ENCODE assay signal across 8 mouse cellular contexts in genomic region chr14:34378560-34379331, GRCm38 (mm10). TPM values are rescaled to one million over a fixed set of nuclear protein-coding genes. Genes with fewer than 3 reads are reported as not detected.
A peak's percentile ranks its signal among the peaks of the same experiment; 100 is the strongest.
DNase-seq lines count a peak whose midpoint lies in the region; ATAC-seq and TF ChIP-seq lines count a peak whose summit lies in the region.

No protein-coding gene starts in this region.

- no peak overlapping the region for H3K4me2 ChIP-seq in liver, embryonic 11.5 days
- peak overlapping the region; percentile 19 for H3K4me2 ChIP-seq in limb, embryonic 13.5 days (replicated peaks)
- H3K4me2 ChIP-seq in stomach, embryonic 14.5 days (replicated peaks; ENCODE audit: low read depth, low read length) = no peak overlapping the region

- no peaks in the 10 kb centered on the region for H3K9me3 ChIP-seq in liver, embryonic 11.5 days (ENCODE audit: control insufficient read depth, low read length)
- H3K9me3 ChIP-seq in limb, embryonic 13.5 days = no peaks in the 10 kb centered on the region
- no peaks in the 10 kb centered on the region for H3K9me3 ChIP-seq in stomach, embryonic 14.5 days (ENCODE audit: control insufficient read depth, low read depth, low read length)

- H3K27me3 ChIP-seq in liver, adult 2 months (ENCODE audit: control insufficient read depth, insufficient read depth, low read length) = no peaks in the 10 kb centered on the region
- H3K27me3 ChIP-seq in liver, embryonic 11.5 days (replicated peaks; ENCODE audit: control insufficient read depth, insufficient read depth, low read length) = no peaks in the 10 kb centered on the region
- no peaks in the 10 kb centered on the region for H3K27me3 ChIP-seq in limb, embryonic 13.5 days
- no peaks in the 10 kb centered on the region for H3K27me3 ChIP-seq in stomach, embryonic 14.5 days (ENCODE audit: control insufficient read depth, insufficient read depth, low read length)

- WGBS in liver, adult 2 months = 72% methylated on average over 11 of the region's 11 CpGs
- WGBS in liver, embryonic 11.5 days = 62% methylated on average over 11 of the region's 11 CpGs
- 37% methylated on average over 11 of the region's 11 CpGs for WGBS in limb, embryonic 13.5 days
- 30% methylated on average over 11 of the region's 11 CpGs for WGBS in stomach, embryonic 14.5 days

- no peak for DNase-seq in liver, adult 2 months (ENCODE audit: extremely low read depth, low read depth, low spot score)
- no peak for DNase-seq in liver, embryonic 11.5 days (ENCODE audit: low spot score)
- DNase-seq in fat pad, adult 2 months (ENCODE audit: extremely low read depth, low read depth, low spot score) = peak; percentile 79
- DNase-seq in heart, postnatal 4 days = peak; percentile 63
- no peak for DNase-seq in left cerebral cortex, postnatal 4 days
- DNase-seq in right cerebral cortex, adult 2 months (ENCODE audit: low spot score in 2 of 2) = no peak

- no peak for TF ChIP-seq POLR2A in liver, adult 2 months (IDR thresholded peaks at IDR 0.05; ENCODE audit: extremely low read depth, insufficient read depth, low read length)

- H3K4me1 ChIP-seq in liver, adult 2 months (ENCODE audit: control insufficient read depth, insufficient read depth, low read length) = no peaks in the 10 kb centered on the region
- H3K4me1 ChIP-seq in liver, embryonic 11.5 days (replicated peaks; ENCODE audit: control insufficient read depth, insufficient read depth, low read length) = no peaks in the 10 kb centered on the region
- peaks cover 40% of the 10 kb centered on the region for H3K4me1 ChIP-seq in limb, embryonic 13.5 days
- H3K4me1 ChIP-seq in stomach, embryonic 14.5 days (ENCODE audit: control insufficient read depth, insufficient read depth, low read length) = peaks cover 15% of the 10 kb centered on the region; the same call in 1 of the 2 replicates

- TF ChIP-seq CTCF in liver, adult 2 months (IDR thresholded peaks at IDR 0.05; ENCODE audit: low read depth, low read length) = no peak

- no peak overlapping the region; the same call in 1 of the 2 replicates for H3K4me3 ChIP-seq in liver, adult 2 months (ENCODE audit: insufficient read depth, low read depth, low read length)
- H3K4me3 ChIP-seq in liver, embryonic 11.5 days (ENCODE audit: low read depth, low read length) = no peak overlapping the region
- H3K4me3 ChIP-seq in limb, embryonic 13.5 days = no peak overlapping the region
- no peak overlapping the region for H3K4me3 ChIP-seq in stomach, embryonic 14.5 days (ENCODE audit: low read depth, low read length)

- intact Hi-C loops in left cerebral cortex, postnatal 4 days (cut with DNase I) = loop anchor here (10.0 kb wide), 1 partner anchor 186 kb away; no protein-coding TSS in a partner anchor

- H3K27ac ChIP-seq in liver, adult 2 months (replicated peaks; ENCODE audit: insufficient read depth, low read depth, low read length) = peak overlapping the region; percentile 64
- no peak overlapping the region for H3K27ac ChIP-seq in liver, embryonic 11.5 days (ENCODE audit: low read depth, low read length)
- H3K27ac ChIP-seq in limb, embryonic 13.5 days = peak overlapping the region; percentile 81
- H3K27ac ChIP-seq in stomach, embryonic 14.5 days (ENCODE audit: low read length) = peak overlapping the region; percentile 62; the same call in 1 of the 2 replicates

- no peak overlapping the region for H3K9ac ChIP-seq in liver, adult 2 months (ENCODE audit: low read depth, low read length)
- H3K9ac ChIP-seq in liver, embryonic 11.5 days (ENCODE audit: low read depth, low read length) = no peak overlapping the region
- H3K9ac ChIP-seq in limb, embryonic 13.5 days = peak overlapping the region; percentile 31; the same call in 1 of the 2 replicates
- no peak overlapping the region for H3K9ac ChIP-seq in stomach, embryonic 14.5 days (replicated peaks; ENCODE audit: low read depth, low read length)

- H3K79me2 ChIP-seq in liver, adult 2 months (ENCODE audit: control insufficient read depth, insufficient read depth, low read length) = no peaks in the 10 kb centered on the region

- no peak for ATAC-seq in liver, embryonic 11.5 days (replicated peaks; ENCODE audit: low FRiP score)
- peak; percentile 58 for ATAC-seq in limb, embryonic 13.5 days (ENCODE audit: low FRiP score, low read depth)
- ATAC-seq in stomach, embryonic 14.5 days (ENCODE audit: insufficient number of reproducible peaks, insufficient read depth, low FRiP score, low read depth) = peak; percentile 59; the same call in 1 of the 2 replicates

- H3K36me3 ChIP-seq in liver, adult 2 months (ENCODE audit: control insufficient read depth, insufficient read depth, low read length) = no peaks in the 10 kb centered on the region
- H3K36me3 ChIP-seq in liver, embryonic 11.5 days (ENCODE audit: control insufficient read depth, insufficient read depth, low read length) = no peaks in the 10 kb centered on the region
- H3K36me3 ChIP-seq in limb, embryonic 13.5 days = no peaks in the 10 kb centered on the region
- H3K36me3 ChIP-seq in stomach, embryonic 14.5 days (ENCODE audit: control insufficient read depth, insufficient read depth, low read length) = no peaks in the 10 kb centered on the region

RNA-seq across cellular contexts. Expression of gene Mmrn2, which starts 3.5 kb away (rescaled TPM):
- 9.2 and 10.7 TPM in 2 replicates for total RNA-seq in liver, adult 2 months (2014; rRNA removed)
- polyA plus RNA-seq in liver, adult 2 months (2012; rRNA removed) = 3.0 and 3.4 TPM in 2 replicates
- polyA plus RNA-seq in liver, embryonic 11.5 days (2014; fragmentation: Nextera tagmentation; extraction: Ambion mirVana) = 5.3 and 6.2 TPM in 2 replicates
- total RNA-seq in heart, postnatal 4 days (2021) = 10 to 100 TPM; 42.1 to 43.6 TPM
- polyA plus RNA-seq in limb, embryonic 13.5 days (2015; fragmentation: Nextera tagmentation; extraction: Ambion mirVana) = 8.6 and 8.8 TPM in 2 replicates
- 7.7 and 7.8 TPM in 2 replicates for polyA plus RNA-seq in stomach, embryonic 14.5 days (2014; fragmentation: Nextera tagmentation; extraction: Ambion mirVana)
- 1 to 10 TPM; 3.6 to 4.0 TPM for total RNA-seq in left cerebral cortex, postnatal 4 days (2021)

RNA-seq across cellular contexts. Expression of gene Sncg, which starts 4.2 kb away (rescaled TPM):
- 0.20 and 0.46 TPM in 2 replicates for total RNA-seq in liver, adult 2 months (2014; rRNA removed)
- polyA plus RNA-seq in liver, adult 2 months (2012; rRNA removed) = 0.11 and 0.45 TPM in 2 replicates
- polyA plus RNA-seq in liver, embryonic 11.5 days (2014; fragmentation: Nextera tagmentation; extraction: Ambion mirVana) = 1.6 and 1.8 TPM in 2 replicates
- 1 to 10 TPM; 2.3 to 2.9 TPM for total RNA-seq in heart, postnatal 4 days (2021)
- polyA plus RNA-seq in limb, embryonic 13.5 days (2015; fragmentation: Nextera tagmentation; extraction: Ambion mirVana) = 3.6 and 3.7 TPM in 2 replicates
- polyA plus RNA-seq in stomach, embryonic 14.5 days (2014; fragmentation: Nextera tagmentation; extraction: Ambion mirVana) = 36.7 and 40.1 TPM in 2 replicates
- total RNA-seq in left cerebral cortex, postnatal 4 days (2021) = 1 to 10 TPM in 1 of 2 experiments, not detected in 1; 1.6 TPM

RNA-seq across cellular contexts. Expression of gene Fam25c, which starts 23.5 kb away (rescaled TPM):
- total RNA-seq in liver, adult 2 months (2014; rRNA removed) = 56.3 and 66.7 TPM in 2 replicates
- polyA plus RNA-seq in liver, adult 2 months (2012; rRNA removed) = 74.3 and 146 TPM in 2 replicates
- 0.66 TPM in 1 of 2 replicates, not detected in the other for polyA plus RNA-seq in liver, embryonic 11.5 days (2014; fragmentation: Nextera tagmentation; extraction: Ambion mirVana)
- not detected for total RNA-seq in heart, postnatal 4 days (2021)
- 1.6 and 2.8 TPM in 2 replicates for polyA plus RNA-seq in limb, embryonic 13.5 days (2015; fragmentation: Nextera tagmentation; extraction: Ambion mirVana)
- not detected in 2 replicates for polyA plus RNA-seq in stomach, embryonic 14.5 days (2014; fragmentation: Nextera tagmentation; extraction: Ambion mirVana)
- 1 to 10 TPM in 1 of 2 experiments, not detected in 1; 1.0 TPM for total RNA-seq in left cerebral cortex, postnatal 4 days (2021)

Comparison
In these comparisons a context has a peak if more than half of its experiments do, and no peak if none do; other contexts are left out.
1. RNA of gene Fam25c, which starts 23.5 kb away (polyA plus RNA-seq): 74.3 to 146 TPM in liver, adult 2 months; 1.6 to 2.8 TPM in limb, embryonic 13.5 days, 0.66 TPM in liver, embryonic 11.5 days and not detected in stomach, embryonic 14.5 days; every median in the first group is over 10 times any median in the second.
2. DNase-seq: peak in fat pad, adult 2 months (single experiment) and heart, postnatal 4 days (single experiment); none in liver, adult 2 months (single experiment), liver, embryonic 11.5 days (single experiment), left cerebral cortex, postnatal 4 days (single experiment) and right cerebral cortex, adult 2 months (0 of 2).